Mouse (Mus musculus) erythroblast, adult 5-6 weeks (primary cell): ENCODE results near the gene Lmx1a. TPM values are rescaled to one million over a fixed set of nuclear protein-coding genes. Genes with fewer than 3 reads are reported as not detected.

Experiments used
- ATAC-seq: replicated peaks from 2 replicates; pipeline ENCODE4 v1.8.0; 2016; ENCODE audit warnings: moderate number of reproducible peaks, mild to moderate bottlenecking, moderate TSS enrichment, inconsistent platforms; ENCODE audit not compliant: poor library complexity, low FRiP score, severe bottlenecking
- total RNA-seq, 2 experiments: library from RNA; stranded (forward) in 1 of 2; stranded (reverse) in 1 of 2; fragments of 150-400 nt in 1 of 2; fragments of 200-764, 138-1000 nt in 1 of 2; gene quantifications; 2 replicates each; pipeline versions ENCODE4 v1.2.3 to v1.2.4; 2015 to 2017; ENCODE audit warnings: low replicate concordance in 2 of 2

Lmx1a gene
- total RNA-seq, 2 experiments from 2014 or later = not detected

- no peak for ATAC-seq
These were observed 81.4 kb downstream of the Lmx1a start for GRCm38 (mm10) chr1:167770457-167770856.

GRCm38 (mm10) chr1:167779766-167780488 lies 90.9 kb downstream of the Lmx1a start:
- ATAC-seq = no peak

DNA sequence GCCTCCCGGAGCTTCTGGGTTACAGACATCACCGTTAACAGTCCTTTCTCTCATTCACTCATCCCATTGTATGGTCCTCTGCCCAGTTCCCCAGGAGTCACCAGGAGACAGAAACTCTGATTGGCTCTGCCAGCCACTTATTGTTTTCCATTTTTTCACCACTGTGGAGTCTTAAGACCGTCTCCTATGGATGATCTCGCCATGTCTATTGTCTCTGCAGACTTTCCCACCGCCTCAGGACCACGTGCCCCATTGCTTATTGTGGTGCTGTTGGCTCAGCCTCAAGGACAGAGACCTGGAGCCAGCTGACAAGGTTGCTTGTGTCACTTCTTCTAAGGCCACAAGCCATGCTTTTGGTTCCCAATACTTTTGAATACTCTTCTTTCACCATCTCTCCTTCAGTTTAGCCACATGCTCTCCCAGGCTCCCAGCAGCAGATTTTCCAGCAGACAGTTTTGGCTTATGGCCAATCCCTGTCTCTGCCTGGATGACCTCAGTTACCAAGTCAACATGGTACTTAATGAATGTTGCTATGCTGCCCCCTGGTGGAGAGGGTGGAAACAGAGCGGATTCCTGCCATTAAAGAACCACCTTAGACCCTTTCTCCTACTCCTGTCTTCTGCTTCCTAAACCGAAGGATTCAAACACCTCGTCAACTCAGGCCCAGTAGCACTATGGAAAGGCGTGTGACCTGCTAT lies 92.9 kb downstream of the Lmx1a start:
- ATAC-seq = no peak

DNA sequence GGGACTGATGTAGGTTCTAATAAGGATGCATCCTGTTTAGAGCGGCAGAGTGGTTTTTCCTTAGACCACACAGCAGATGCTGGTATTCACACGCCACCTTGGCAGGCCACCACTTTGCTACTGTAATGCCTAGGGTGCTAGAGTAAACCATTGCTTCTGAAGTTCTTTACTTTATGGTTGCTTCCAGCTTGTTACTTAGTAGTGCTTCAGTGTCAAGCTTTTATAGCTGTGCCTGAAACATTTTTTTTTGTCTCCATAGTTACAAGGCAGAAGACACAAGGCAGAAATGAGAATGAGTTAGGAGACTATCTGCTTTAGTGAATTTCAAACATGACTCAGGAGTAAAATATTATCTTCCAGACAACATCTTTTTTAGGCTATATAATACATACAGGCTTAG lies 95.0 kb downstream of the Lmx1a start:
- ATAC-seq = no peak

GRCm38 (mm10) chr1:167788684-167789413 lies 99.8 kb downstream of the Lmx1a start:
- ATAC-seq = no peak

GRCm38 (mm10) chr1:167789448-167789847 lies 100.4 kb downstream of the Lmx1a start:
- ATAC-seq = no peak

GRCm38 (mm10) chr1:167790688-167791087 lies 101.7 kb downstream of the Lmx1a start:
- ATAC-seq = no peak

DNA sequence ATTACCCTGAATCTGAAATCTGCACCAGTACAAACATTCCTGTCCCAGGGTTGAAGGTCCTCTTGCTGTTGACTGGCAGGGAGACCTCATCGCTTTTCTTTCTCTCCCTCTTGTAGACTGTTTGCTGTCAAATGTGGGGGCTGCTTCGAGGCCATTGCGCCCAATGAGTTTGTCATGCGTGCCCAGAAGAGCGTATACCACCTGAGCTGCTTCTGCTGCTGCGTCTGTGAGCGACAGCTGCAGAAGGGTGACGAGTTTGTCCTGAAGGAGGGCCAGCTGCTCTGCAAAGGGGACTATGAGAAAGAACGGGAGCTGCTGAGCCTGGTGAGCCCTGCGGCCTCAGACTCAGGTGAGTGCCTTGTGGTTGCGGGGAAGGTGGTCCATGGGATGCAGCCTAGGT lies 102.2 kb downstream of the Lmx1a start:
- ATAC-seq = no peak

DNA sequence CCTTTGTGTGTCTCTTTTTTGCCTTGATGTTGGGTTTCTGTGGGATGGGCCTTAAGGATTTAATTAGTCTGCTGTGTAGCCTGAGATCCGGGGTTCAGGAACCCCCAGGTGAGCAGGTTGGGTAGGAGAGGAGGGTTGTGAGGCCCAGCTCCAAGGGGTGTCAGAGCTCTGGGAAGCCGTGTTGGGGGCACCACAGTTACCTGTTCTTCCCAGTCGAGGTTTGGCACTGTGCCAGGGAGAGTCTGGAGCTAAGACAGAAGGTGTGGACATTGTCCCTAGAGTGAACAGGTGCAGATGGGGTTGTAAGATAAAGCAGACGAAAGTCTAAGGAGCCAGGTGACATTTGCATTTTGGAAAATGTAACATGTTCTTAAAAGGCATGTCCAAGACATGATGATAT lies 112.9 kb downstream of the Lmx1a start:
- no peak for ATAC-seq

- no peak for ATAC-seq
These were observed 113.7 kb downstream of the Lmx1a start for GRCm38 (mm10) chr1:167802510-167803271.

- ATAC-seq = no peak
These were observed 114.4 kb downstream of the Lmx1a start for GRCm38 (mm10) chr1:167803351-167803981.

- ATAC-seq = no peak
These were observed 115.8 kb downstream of the Lmx1a start for GRCm38 (mm10) chr1:167804836-167805235.

GRCm38 (mm10) chr1:167811141-167811540 lies 122.1 kb downstream of the Lmx1a start:
- ATAC-seq = no peak

GRCm38 (mm10) chr1:167815166-167815565 lies 126.1 kb downstream of the Lmx1a start:
- no peak for ATAC-seq

DNA sequence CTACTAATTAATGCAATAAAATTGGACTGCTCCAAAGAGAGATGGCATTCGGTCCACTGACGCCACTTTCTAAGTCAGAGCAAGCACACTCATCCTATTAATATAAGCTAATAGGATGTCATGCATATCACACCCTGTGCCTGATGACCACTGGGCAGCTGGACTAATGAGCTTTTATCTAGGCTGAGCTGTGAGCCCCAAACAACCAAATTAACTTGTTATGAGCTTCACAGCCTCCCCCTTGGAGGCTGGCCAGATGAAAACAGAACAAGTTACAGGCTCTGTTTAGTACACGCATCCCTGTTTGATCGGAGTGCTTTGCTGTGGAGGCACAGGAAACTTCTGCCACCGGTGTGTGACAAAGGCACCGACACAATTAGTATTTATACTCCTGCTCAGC lies 128.0 kb downstream of the Lmx1a start:
- no peak for ATAC-seq

- no peak for ATAC-seq
These were observed 128.6 kb downstream of the Lmx1a start for GRCm38 (mm10) chr1:167817616-167818015.

- ATAC-seq = no peak
These were observed 131.0 kb downstream of the Lmx1a start for GRCm38 (mm10) chr1:167820031-167820430.

GRCm38 (mm10) chr1:167821125-167821524 lies 132.1 kb downstream of the Lmx1a start:
- no peak for ATAC-seq

DNA sequence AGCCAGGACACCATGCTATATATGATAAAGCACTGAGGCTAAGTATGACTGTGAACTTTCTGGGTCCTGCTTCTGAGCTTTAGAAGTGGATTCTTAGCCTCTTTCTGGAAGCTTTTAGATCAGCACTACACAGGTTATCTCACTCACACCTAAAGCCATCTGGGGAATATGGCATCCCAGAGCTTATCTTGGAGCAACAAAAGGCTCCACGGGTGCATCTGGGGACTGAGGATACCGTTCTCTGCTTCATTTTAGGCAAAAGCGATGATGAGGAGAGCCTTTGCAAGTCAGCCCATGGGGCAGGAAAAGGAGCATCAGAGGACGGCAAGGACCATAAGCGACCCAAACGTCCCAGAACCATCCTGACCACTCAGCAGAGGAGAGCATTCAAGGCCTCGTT lies 141.3 kb downstream of the Lmx1a start:
- ATAC-seq = no peak

- no peak for ATAC-seq
These were observed 142.6 kb downstream of the Lmx1a start for GRCm38 (mm10) chr1:167831601-167832000.
